Mouse (Mus musculus) liver, adult 2 months (tissue): ENCODE data around the gene Tprn.

ENCODE experiments used
- CTCF ChIP-seq: fragments of 200-500 bp; IDR thresholded peaks from 2 replicates; pipeline ENCODE4 v1.5.1; 2011; ENCODE audit warnings: low read depth, low read length, control low read depth
- POLR2A ChIP-seq: fragments of 200-500 bp; IDR thresholded peaks from 2 replicates; pipeline ENCODE4 v1.6.1; 2011; ENCODE audit warnings: low read length, control low read depth; ENCODE audit not compliant: insufficient read depth; ENCODE audit errors: extremely low read depth

GRCm38 (mm10) chr2:25236614-25237013 is 25.8 kb upstream of the Tprn start, which contains the start of gene Rnf224:
- TF ChIP-seq CTCF (no peak), POLR2A (no peak)
